Mouse (Mus musculus) hindlimb bud, embryonic 11.5 days (tissue): ENCODE results near the gene Gm17359.

Source experiments
- DNase-seq: peaks from one replicate; pipeline ENCODE4 v3.0.0-alpha.2; 2012; ENCODE audit warnings: low read depth, low spot score; ENCODE audit errors: extremely low spot score

Gm17359 gene

GRCm38 (mm10) chr3:79469440-79469839 is 133.0 kb downstream of the Gm17359 start:
- no peak for DNase-seq

GRCm38 (mm10) chr3:79472362-79472761 is 135.9 kb downstream of the Gm17359 start:
- DNase-seq: no peak

GRCm38 (mm10) chr3:79474911-79475310 is 138.4 kb downstream of the Gm17359 start:
- no peak for DNase-seq

- DNase-seq: no peak
Observed at GRCm38 (mm10) chr3:79475980-79476379, 139.5 kb downstream of the Gm17359 start.

- DNase-seq: no peak
Observed at GRCm38 (mm10) chr3:79478400-79478799, 141.9 kb downstream of the Gm17359 start.

- no peak for DNase-seq
Observed at GRCm38 (mm10) chr3:79478880-79479279, 142.4 kb downstream of the Gm17359 start.

GRCm38 (mm10) chr3:79484286-79485063 is 148.0 kb downstream of the Gm17359 start:
- no peak for DNase-seq

- DNase-seq: no peak
Observed at GRCm38 (mm10) chr3:79488025-79488424, 151.6 kb downstream of the Gm17359 start.

- DNase-seq: no peak
Observed at GRCm38 (mm10) chr3:79490102-79490501, 153.6 kb downstream of the Gm17359 start.

- DNase-seq: no peak
Observed at GRCm38 (mm10) chr3:79491614-79492013, 155.2 kb downstream of the Gm17359 start.

- no peak for DNase-seq
Observed at GRCm38 (mm10) chr3:79493064-79493463, 156.6 kb downstream of the Gm17359 start.

- DNase-seq: no peak
Observed at GRCm38 (mm10) chr3:79494028-79494427, 157.6 kb downstream of the Gm17359 start.

GRCm38 (mm10) chr3:79495151-79495550 is 158.7 kb downstream of the Gm17359 start:
- no peak for DNase-seq

GRCm38 (mm10) chr3:79496668-79497067 is 160.2 kb downstream of the Gm17359 start:
- no peak for DNase-seq

- no peak for DNase-seq
Observed at GRCm38 (mm10) chr3:79500279-79500678, 163.8 kb downstream of the Gm17359 start.

GRCm38 (mm10) chr3:79501166-79501728 is 164.8 kb downstream of the Gm17359 start:
- no peak for DNase-seq
